Mouse (Mus musculus) embryonic facial prominence, embryonic 12.5 days (tissue): ENCODE measurements around the gene Bnc1. TPM values are rescaled to one million over a fixed set of nuclear protein-coding genes. Genes with fewer than 3 reads are reported as not detected.
A peak's percentile ranks its signal among the peaks of the same experiment; 100 is the strongest.

Experiments used
- ATAC-seq: fragments of 200-750 bp; cut with Nextera tagmentation; 2 replicates; pipeline ENCODE4 v1.8.0; 2017; ENCODE audit not compliant: insufficient number of reproducible peaks, insufficient read depth, low FRiP score, low TSS enrichment
- H3K27ac ChIP-seq: fragments of 300-500 bp; sonication (generic); 2 replicates; pipeline ENCODE4 v1.5.1; 2016; ENCODE audit warnings: mild to moderate bottlenecking
- H3K27me3 ChIP-seq: fragments of 300-500 bp; sonication (generic); 2 replicates; pipeline ENCODE4 v1.6.1; 2016; ENCODE audit warnings: mild to moderate bottlenecking, moderate library complexity
- H3K36me3 ChIP-seq: fragments of 300-500 bp; sonication (generic); 2 replicates; pipeline ENCODE4 v1.6.1; 2016; ENCODE audit warnings: mild to moderate bottlenecking
- H3K4me1 ChIP-seq: fragments of 300-500 bp; sonication (generic); 2 replicates; pipeline ENCODE4 v1.6.1; 2016
- H3K4me2 ChIP-seq: fragments of 300-500 bp; sonication (generic); replicated peaks from 2 replicates; pipeline ENCODE4 v1.6.1; 2016; ENCODE audit warnings: mild to moderate bottlenecking, moderate library complexity
- H3K4me3 ChIP-seq: fragments of 300-500 bp; sonication (generic); 2 replicates; pipeline ENCODE4 v1.5.1; 2016; ENCODE audit warnings: mild to moderate bottlenecking
- H3K9ac ChIP-seq: fragments of 300-500 bp; sonication (generic); 2 replicates; pipeline ENCODE4 v1.6.1; 2016; ENCODE audit warnings: mild to moderate bottlenecking, moderate library complexity
- H3K9me3 ChIP-seq: fragments of 300-500 bp; sonication (generic); 2 replicates; pipeline ENCODE4 v1.6.1; 2016; ENCODE audit warnings: mild to moderate bottlenecking, moderate library complexity
- WGBS: fragments of 180-500 bp; shearing (Covaris S2); methylation state at CpG from one replicate; pipeline ENCODE4 v1.1.7; 2016; 5-methylcytosine and 5-hydroxymethylcytosine counted together
- polyA plus RNA-seq: library from polyadenylated mRNA; unstranded; fragments of >200 nt; fragmentation: Nextera tagmentation; extraction: Ambion mirVana; gene quantifications from 2 replicates; pipeline ENCODE4 v1.2.1, GENCODE M21; 2016

Bnc1 gene
- polyA plus RNA-seq, 1 experiment from 2014 or later: 5.2 TPM

DNA sequence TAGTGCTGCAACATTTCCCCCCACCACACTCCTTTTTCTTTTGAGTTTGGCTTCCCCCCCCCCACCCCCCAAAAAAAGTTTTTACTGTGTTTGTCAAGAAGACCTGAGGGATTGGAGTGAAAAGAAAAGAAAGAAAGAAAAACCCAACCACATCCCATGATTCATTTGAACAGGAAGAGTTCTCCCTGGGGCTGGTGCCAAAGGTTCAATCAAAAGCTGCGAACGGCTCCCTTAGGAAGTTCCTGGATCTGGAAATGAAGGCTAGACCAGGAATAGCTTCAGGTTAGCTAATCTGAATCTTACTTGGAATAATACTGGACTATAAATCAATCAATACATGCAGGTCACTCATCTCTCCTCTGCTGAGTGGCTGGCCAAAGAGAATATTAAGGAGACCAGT lies 15.1 kb upstream of the Bnc1 start:
- H3K27me3 ChIP-seq: no peaks in the 10 kb centered on the region
- no peak for ATAC-seq
- no peaks in the 10 kb centered on the region for H3K36me3 ChIP-seq
- no peak overlapping the region for H3K27ac ChIP-seq
- no peak overlapping the region for H3K9ac ChIP-seq
- WGBS: 62% methylated on average over 2 of the region's 2 CpGs
- H3K9me3 ChIP-seq: no peaks in the 10 kb centered on the region
- peaks cover 16% of the 10 kb centered on the region for H3K4me1 ChIP-seq
- H3K4me3 ChIP-seq: no peak overlapping the region
- H3K4me2 ChIP-seq: no peak overlapping the region

DNA sequence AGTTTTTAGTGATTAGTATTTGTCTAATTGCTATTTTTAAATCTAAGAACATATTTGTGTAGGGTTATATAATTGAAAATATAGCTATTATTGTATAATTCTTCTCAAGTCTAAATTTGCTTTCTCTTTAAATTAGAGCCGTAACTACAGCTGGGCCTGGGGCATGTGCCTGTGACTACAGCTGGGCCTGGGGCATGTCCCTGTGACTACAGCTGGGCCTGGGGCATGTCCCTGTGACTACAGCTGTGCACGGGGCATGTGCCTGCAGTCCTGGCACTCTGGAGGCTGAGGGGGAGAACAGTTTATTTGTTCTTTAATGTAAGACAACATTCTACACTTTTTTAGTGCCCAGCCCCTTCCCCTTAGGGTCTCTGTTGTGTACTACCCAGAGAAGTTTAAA lies 12.1 kb upstream of the Bnc1 start:
- no peaks in the 10 kb centered on the region for H3K9me3 ChIP-seq
- no peaks in the 10 kb centered on the region for H3K27me3 ChIP-seq
- H3K4me3 ChIP-seq: no peak overlapping the region
- H3K9ac ChIP-seq: no peak overlapping the region
- peaks cover 19% of the 10 kb centered on the region for H3K4me1 ChIP-seq
- WGBS: 39% methylated on average over 2 of the region's 2 CpGs
- H3K36me3 ChIP-seq: no peaks in the 10 kb centered on the region
- no peak for ATAC-seq
- H3K27ac ChIP-seq: no peak overlapping the region
- no peak overlapping the region for H3K4me2 ChIP-seq

DNA sequence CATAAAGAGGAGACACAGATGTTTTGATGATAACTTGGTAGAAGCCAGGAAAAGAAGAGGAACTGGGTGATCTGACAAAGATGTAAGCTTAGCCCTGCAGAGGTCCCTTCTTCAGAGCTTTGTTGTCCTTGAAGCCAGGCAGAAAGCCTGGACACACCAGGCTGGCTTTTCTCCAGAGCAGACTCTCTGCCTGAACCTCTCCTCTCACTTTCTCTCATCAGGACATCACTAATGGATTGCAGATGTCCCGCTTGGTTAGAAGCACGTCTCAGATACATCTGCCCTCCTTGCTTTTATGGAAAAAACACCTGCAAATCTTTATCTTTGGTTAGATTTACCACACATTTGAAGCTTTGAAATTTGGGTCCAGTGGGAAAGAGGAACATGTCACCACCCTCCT lies 7.7 kb upstream of the Bnc1 start:
- Histone ChIP-seq H3K27ac (peak overlapping the region; percentile 48), H3K4me2 (no peak overlapping the region), H3K4me1 (peaks cover 30% of the 10 kb centered on the region), H3K4me3 (no peak overlapping the region), H3K27me3 (peaks cover 16% of the 10 kb centered on the region), H3K9ac (no peak overlapping the region), H3K36me3 (no peaks in the 10 kb centered on the region), H3K9me3 (no peaks in the 10 kb centered on the region)
- no peak for ATAC-seq
- WGBS: 23% methylated on average over 2 of the region's 2 CpGs

- no peaks in the 10 kb centered on the region for H3K9me3 ChIP-seq
- H3K4me1 ChIP-seq: peaks cover 30% of the 10 kb centered on the region
- no peak overlapping the region for H3K4me3 ChIP-seq
- no peak overlapping the region for H3K4me2 ChIP-seq
- peaks cover 20% of the 10 kb centered on the region for H3K27me3 ChIP-seq
- WGBS: 55% methylated on average over 7 of the region's 7 CpGs
- no peak for ATAC-seq
- no peak overlapping the region for H3K9ac ChIP-seq
- no peaks in the 10 kb centered on the region for H3K36me3 ChIP-seq
- peak overlapping the region; percentile 48 for H3K27ac ChIP-seq
Measured at GRCm38 (mm10) chr7:81999372-81999771, 7.3 kb upstream of the Bnc1 start.

GRCm38 (mm10) chr7:81995975-81996374 lies 3.9 kb upstream of the Bnc1 start:
- WGBS: 12% methylated on average over 9 of the region's 9 CpGs
- Histone ChIP-seq H3K27ac (no peak overlapping the region), H3K4me1 (peaks cover 30% of the 10 kb centered on the region), H3K4me3 (no peak overlapping the region), H3K9ac (no peak overlapping the region), H3K9me3 (no peaks in the 10 kb centered on the region), H3K36me3 (no peaks in the 10 kb centered on the region), H3K4me2 (no peak overlapping the region), H3K27me3 (peaks cover 50% of the 10 kb centered on the region)
- 0 out of 2 replicates have a peak, but pooled peaks have one; percentile 59 for ATAC-seq

- H3K27me3 ChIP-seq: peaks cover 56% of the 10 kb centered on the region
- WGBS: 86% methylated on average over 6 of the region's 6 CpGs
- H3K9me3 ChIP-seq: no peaks in the 10 kb centered on the region
- no peak overlapping the region for H3K9ac ChIP-seq
- no peak overlapping the region for H3K4me2 ChIP-seq
- ATAC-seq: no peak
- H3K27ac ChIP-seq: no peak overlapping the region
- peaks cover 31% of the 10 kb centered on the region for H3K4me1 ChIP-seq
- H3K36me3 ChIP-seq: no peaks in the 10 kb centered on the region
- no peak overlapping the region for H3K4me3 ChIP-seq
Measured at GRCm38 (mm10) chr7:81995126-81995525, 3.0 kb upstream of the Bnc1 start.

- Histone ChIP-seq H3K4me3 (no peak overlapping the region), H3K9me3 (no peaks in the 10 kb centered on the region), H3K27me3 (peaks cover 72% of the 10 kb centered on the region), H3K36me3 (no peaks in the 10 kb centered on the region), H3K9ac (no peak overlapping the region), H3K4me2 (peak overlapping the region; percentile 97; the same call in 1 of the 2 replicates), H3K27ac (no peak overlapping the region), H3K4me1 (peaks cover 28% of the 10 kb centered on the region; the same call in 1 of the 2 replicates)
- WGBS: 28% methylated on average over 7 of the region's 7 CpGs
- ATAC-seq: no peak
Measured at GRCm38 (mm10) chr7:81993140-81993539, 1.0 kb upstream of the Bnc1 start.

DNA sequence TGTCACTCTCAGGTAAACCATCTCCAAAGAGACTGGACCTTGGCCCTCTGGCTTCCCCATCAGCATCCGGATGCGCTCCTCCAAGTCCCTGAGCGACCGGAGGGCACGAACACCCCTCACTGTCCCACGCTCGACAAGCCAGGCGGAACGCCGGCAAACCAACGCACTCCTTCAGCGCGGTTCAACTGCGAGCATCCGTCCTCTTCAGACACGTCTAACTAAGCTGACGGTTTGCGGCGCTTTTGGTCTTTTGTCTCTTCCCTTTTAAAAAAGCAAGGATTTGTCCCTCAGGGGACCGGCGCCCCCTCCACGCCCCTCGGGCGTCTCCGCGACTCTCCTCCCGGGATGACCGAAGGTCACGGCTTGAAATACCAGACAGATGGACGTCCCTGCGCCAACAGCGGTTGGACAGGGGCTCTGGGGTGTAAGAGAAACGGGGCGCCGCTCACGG lies 456 bp downstream of the Bnc1 start:
- no peaks in the 10 kb centered on the region for H3K36me3 ChIP-seq
- peaks cover 25% of the 10 kb centered on the region; the same call in 1 of the 2 replicates for H3K4me1 ChIP-seq
- H3K9ac ChIP-seq: peak overlapping the region; percentile 67
- peak overlapping the region; percentile 97 for H3K4me2 ChIP-seq
- H3K27me3 ChIP-seq: peaks cover 77% of the 10 kb centered on the region
- no peak for ATAC-seq
- WGBS: 1% methylated on average over 36 of the region's 36 CpGs
- peak overlapping the region; percentile 59 for H3K4me3 ChIP-seq
- H3K27ac ChIP-seq: peak overlapping the region; percentile 64; the same call in 1 of the 2 replicates
- no peaks in the 10 kb centered on the region for H3K9me3 ChIP-seq

- Histone ChIP-seq H3K36me3 (no peaks in the 10 kb centered on the region), H3K27ac (no peak overlapping the region), H3K27me3 (peaks cover 74% of the 10 kb centered on the region), H3K9me3 (no peaks in the 10 kb centered on the region), H3K4me3 (peak overlapping the region; percentile 59), H3K9ac (peak overlapping the region; percentile 67; the same call in 1 of the 2 replicates), H3K4me2 (peak overlapping the region; percentile 97), H3K4me1 (peaks cover 19% of the 10 kb centered on the region; the same call in 1 of the 2 replicates)
- WGBS: 2% methylated on average over 12 of the region's 12 CpGs
- ATAC-seq: no peak
Measured at GRCm38 (mm10) chr7:81991116-81991515, 976 bp downstream of the Bnc1 start.

DNA sequence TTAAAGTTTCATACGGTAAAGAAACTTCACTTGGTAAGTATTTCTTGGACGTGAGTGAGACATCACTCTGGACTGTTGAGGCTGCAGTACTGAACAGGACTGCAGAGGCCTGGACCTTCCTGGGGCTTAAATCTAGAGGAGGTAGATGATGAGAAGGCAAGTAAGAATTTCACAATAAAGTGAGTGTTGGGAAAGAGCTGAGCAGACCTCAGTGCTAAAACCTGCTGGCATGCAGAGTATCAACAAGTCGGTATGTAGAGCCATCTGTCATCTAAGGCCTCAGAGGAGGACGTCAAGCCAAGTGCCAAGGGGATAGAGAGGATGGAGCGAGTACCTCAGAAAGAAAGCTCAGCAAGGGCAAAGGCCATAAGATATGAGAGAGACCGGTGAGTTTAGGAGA lies 8.4 kb downstream of the Bnc1 start:
- no peak overlapping the region for H3K9ac ChIP-seq
- no peak overlapping the region for H3K4me2 ChIP-seq
- no peaks in the 10 kb centered on the region for H3K4me1 ChIP-seq
- no peaks in the 10 kb centered on the region for H3K9me3 ChIP-seq
- no peak overlapping the region for H3K4me3 ChIP-seq
- peaks cover 7% of the 10 kb centered on the region for H3K27me3 ChIP-seq
- H3K27ac ChIP-seq: no peak overlapping the region
- ATAC-seq: no peak
- H3K36me3 ChIP-seq: no peaks in the 10 kb centered on the region
- WGBS: 77% methylated on average over 6 of the region's 6 CpGs

GRCm38 (mm10) chr7:81978304-81978703 lies 13.8 kb downstream of the Bnc1 start:
- H3K27me3 ChIP-seq: no peaks in the 10 kb centered on the region
- no peak overlapping the region for H3K9ac ChIP-seq
- no peaks in the 10 kb centered on the region for H3K4me1 ChIP-seq
- H3K36me3 ChIP-seq: no peaks in the 10 kb centered on the region
- H3K4me2 ChIP-seq: no peak overlapping the region
- no peak overlapping the region for H3K4me3 ChIP-seq
- no peak for ATAC-seq
- WGBS: 82% methylated on average over 8 of the region's 8 CpGs
- no peak overlapping the region for H3K27ac ChIP-seq
- H3K9me3 ChIP-seq: no peaks in the 10 kb centered on the region

- no peak overlapping the region for H3K4me3 ChIP-seq
- H3K9me3 ChIP-seq: no peaks in the 10 kb centered on the region
- no peaks in the 10 kb centered on the region for H3K36me3 ChIP-seq
- 0 out of 2 replicates have a peak, but pooled peaks cover 3% of the 10 kb centered on the region for H3K27me3 ChIP-seq
- no peak for ATAC-seq
- no peak overlapping the region for H3K9ac ChIP-seq
- H3K4me1 ChIP-seq: no peaks in the 10 kb centered on the region
- H3K27ac ChIP-seq: no peak overlapping the region
- H3K4me2 ChIP-seq: no peak overlapping the region
- WGBS: 92% methylated on average over 10 of the region's 10 CpGs
Measured at GRCm38 (mm10) chr7:81974616-81975015, 17.5 kb downstream of the Bnc1 start.
